Mouse (Mus musculus): ENCODE measurements around the gene Iah1.

Iah1 gene

DNA sequence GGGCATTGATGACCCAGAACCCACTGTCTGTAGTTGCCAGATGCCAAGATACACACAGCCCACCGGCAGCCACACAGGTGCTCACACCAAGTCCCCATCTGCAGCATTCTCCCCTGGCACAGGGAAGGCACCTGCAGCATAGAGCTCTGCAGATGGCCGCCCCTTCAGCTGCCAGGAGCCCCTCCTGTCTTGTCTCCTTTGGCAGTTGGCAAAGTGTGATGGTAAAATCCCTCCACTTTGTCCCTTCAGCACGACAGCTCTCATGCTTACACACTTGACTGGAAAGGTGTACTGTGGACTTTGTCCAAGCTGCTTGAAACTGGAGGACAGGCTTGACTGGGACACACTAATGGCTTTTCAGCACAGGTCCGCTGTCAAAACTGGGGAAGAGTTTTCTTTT is 4.1 kb downstream of the Iah1 start:
- DNase-seq: peak; percentile 45

DNA sequence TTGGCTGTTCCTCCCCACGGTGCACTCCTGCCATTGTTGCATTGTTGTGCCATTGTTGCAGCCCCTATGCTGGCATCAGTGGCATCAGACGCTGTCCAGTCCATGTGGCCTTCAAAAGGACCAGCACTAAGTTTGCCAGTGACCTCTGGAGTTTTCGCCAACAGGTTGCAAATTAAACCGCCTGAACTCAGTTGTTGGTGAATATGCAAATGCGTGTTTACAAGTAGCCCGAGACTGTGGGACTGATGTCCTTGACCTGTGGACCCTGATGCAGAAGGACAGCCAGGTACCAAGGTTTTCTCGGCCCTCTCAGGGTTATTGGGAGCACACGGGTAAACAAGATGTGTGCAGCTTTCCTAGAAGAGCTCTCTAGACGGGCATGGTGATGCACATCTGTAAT is 5.0 kb downstream of the Iah1 start:
- DNase-seq: peak; percentile 35

DNA sequence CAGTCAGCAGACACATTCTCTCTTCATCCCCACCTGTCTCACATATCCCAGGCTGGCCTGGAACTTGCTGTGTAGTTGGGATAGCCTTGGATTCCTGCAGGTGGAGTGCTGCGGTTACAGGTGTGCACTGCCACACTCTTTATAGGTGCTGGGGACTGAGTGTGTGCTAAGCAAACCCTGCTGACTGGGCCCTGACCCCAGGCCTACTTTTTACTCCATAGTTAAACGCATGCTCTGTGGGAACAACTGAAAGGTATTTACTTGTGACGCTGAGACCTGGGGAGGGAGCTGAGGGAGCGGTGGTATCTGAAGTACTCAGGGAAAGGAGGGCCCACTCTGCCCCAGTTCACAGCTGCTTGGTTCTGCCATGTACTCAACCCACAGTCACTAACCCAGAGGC is 6.1 kb downstream of the Iah1 start:
- DNase-seq: no peak

DNA sequence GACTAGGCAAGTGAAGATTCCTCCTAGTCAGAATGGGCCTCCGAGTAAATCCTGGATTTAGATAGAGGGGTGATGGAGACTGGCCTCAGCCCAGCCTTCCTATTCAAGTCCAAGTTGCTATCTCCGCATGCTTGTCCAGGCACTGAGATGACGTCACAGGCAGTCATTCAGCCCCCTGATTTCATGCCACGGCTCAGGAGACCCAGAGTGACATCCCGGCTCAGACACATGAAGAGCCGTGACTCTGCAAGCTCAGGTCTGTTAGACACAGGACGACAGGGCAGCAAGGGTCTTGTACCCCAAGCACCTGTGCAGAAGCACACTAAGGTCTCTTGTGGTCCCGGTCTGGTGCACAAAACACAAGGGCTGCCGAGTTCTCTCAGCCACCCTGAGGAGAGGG is 6.7 kb downstream of the Iah1 start:
- DNase-seq: no peak

DNA sequence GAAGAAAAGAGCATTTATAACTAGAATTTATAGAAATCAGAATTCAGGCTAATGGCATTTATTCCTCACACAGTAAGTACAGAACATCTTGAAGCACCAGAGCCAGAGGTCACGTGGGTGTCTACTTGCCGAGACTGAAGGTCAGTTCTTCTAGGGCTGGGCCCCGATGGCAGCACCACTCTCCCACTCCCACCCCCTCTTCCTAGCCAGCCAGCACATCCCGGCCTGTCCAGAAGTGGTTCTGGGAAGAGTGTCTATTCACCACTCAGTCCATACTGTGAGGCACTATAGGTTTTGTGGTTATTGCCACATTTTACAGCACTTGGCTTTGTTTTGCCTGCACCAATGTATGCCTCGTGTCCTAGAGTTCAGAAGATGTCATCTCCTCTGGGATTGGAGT is 7.9 kb downstream of the Iah1 start:
- no peak for DNase-seq

DNA sequence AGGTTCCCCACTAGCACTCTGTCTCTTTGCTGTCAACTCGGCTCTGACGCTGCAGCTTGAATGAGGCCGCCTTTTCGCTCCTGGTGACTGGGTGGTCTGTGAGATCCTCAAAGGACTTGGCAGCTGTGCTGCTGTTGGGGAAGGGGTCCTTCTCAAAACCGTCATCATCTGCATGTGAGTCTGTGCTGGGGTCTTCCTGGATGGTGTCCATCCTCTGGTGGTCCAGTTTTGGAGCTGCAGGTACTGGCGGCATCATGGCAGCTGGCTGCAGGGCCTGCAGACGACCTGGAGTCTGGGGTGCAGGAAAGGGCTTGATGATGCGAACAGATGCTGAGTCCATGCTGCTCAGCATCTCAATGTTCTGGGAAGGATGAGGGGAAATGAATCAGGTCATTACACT is 9.1 kb downstream of the Iah1 start:
- DNase-seq: no peak

DNA sequence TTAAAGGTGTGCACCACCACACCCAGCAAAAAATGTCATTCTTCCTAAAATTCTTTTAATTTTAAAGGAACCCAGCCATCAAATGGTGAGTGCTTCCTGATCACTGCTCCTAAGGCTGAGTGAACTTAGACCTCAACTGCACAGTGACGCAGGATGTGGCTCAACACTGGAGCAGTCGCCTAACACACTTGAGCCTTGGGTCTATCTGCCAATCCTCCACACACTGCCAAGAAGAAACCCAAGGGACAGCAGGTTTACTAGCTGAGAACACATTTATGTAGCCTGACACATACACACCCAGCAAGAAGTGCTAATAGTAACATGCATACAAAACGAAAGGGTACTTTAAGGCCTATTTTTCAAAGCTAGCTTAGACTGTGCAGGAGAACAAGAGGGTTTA is 10.1 kb downstream of the Iah1 start:
- DNase-seq: no peak

DNA sequence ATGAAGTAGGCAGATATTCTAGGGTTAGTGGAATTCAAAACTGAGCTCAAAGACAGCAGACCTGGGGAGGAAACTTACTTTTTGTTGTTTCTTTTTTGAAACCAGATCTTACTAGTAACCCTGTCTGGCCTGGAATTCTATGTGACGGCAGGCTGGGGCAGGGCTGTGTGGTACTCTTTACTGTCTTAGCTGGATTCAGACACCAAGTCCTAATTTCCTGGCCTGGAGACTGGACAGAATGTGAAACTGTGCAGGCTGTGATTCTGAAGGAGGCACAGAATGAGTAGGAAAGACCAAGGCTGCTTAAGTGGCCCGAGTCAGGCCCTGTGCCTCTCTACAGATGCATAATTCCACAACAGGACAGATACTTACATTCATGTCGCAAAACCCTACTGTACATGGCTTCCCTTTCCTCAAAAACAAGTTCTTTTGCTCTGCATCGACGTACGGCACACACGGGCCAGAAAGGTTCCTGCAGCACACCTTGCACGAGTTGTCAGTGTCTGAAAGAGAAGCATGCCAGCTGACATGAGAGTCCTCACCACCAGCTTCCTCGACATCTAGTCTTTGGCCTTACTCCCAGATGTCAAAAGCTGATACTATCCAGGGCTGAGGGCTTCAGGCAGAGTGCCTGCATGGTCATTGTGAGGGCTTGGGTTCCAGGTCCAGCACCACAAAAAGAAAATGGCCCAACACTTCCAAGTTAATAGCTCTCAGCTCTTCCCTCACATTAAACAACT is 13.6 kb downstream of the Iah1 start:
- DNase-seq: no peak

DNA sequence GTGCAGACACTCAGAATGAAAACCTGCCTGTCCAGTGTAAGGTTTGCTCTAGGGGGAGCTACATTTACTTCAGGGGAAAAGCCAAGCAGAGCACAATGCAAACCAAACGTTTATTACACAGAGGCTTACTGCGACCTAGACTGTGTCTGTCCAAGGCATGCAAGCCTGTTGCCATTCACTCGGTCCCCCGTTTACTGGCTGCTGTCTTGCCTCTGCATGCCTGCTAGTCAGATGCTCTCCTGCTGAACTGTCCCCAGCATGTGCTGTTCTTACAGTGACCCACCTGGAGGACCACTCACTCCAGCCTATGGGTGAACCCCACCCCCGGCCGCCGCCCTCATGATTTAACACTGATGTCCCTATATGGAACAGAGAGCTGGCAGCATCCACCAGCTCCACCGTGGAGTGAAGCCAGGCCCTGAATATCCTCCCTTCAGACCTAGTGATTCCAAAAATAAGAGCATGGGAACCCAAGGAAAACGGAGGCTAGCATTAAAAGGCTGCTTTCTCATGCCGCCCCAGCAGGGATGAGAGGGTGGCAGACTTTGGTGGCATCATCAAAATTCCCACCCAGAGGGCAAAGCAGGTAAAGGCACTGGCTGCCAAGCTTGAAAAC is 14.9 kb downstream of the Iah1 start:
- no peak for DNase-seq

DNA sequence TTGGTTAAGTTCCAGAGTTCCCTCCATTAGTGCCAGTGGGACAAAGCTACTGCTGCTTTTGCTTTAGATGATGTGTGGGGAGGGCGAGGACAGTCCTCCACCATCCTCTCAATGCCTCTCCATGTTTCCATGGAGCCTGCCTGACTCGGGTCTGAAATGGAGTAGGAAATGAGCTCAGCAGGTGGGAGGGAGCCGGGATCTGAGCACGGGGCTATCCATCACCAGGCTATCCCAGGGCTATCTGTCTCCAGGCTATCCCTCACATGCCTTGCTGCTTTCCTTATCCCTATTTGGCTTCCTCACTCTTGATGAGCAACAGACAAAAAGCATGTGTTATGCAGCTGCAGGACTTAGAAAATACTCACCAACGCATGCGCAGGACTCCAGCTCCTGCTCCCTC is 15.5 kb downstream of the Iah1 start:
- DNase-seq: no peak

DNA sequence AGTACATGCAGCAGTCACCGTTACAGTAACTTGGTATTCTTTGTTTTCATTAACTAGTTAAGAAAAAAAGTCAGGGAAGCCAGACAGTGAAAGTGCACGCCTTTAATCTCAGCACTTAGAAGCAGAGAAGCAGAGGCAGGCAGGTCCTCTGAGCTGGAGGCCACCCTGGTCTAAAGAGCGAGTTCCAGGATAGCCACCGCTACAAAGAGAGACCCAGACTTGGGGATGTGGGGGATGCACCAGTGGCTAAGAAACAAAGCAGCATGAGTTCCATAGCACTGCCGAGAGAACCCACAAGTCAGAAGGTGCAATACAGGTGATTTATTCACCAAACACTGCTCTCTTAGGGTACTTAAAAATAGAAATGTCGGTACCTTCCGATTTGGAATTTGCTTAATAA is 16.8 kb downstream of the Iah1 start:
- DNase-seq: no peak

DNA sequence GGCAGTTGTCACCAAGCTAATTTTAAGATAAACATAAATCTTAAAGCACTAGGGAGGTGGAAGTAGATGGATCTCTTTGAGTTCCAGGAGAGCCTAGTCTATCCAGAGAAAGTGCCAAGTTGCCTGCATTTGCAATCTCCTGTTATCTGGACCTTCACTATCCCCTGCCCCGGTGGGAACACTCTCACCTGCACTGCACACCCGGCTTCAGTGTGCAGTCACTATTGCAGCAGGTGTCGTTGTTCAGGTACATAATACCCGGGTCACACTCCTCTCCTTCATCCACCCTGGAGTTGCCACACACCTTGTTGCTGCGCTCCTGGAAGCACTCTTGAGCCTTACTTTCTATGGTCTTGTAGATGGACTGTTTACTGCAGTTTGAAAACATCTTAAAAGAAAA is 17.6 kb downstream of the Iah1 start:
- no peak for DNase-seq

DNA sequence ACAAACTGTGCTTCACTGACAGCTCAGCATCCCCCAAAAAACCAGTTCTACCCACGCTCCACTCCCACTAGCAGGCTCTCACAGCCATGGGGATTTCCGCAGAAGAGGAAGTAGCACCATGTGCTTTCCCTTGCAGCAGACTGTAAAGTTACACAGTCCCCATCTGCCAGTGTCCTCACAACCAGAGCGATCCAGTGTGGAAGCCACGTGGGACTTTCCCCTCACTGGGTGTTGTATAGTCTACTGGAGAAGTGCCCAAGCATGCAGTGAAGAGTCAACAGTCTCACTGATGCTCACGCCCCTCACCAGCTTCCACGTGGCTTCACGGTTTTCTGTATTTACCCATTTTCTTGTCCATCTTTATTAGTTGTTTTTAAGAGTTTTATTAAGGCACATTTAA is 19.7 kb downstream of the Iah1 start:
- DNase-seq: no peak

DNA sequence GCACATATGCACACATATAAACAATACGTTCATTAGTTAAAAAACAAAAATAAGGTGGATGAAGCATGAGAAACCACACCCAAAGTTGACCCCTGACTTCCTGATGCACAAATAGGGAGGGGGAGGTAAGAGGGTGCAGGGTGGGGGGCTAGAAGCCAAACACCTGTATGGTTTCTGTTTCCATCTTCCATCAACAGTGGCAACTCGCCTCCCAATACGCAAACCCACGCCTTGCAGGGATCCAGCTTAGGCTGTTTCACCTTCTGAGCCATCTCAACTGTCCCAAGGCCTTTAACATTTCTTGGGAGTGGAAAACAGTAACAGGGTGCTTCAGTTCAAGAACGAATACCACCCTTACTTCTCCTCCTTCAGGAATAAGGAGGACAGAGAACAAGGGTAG is 21.0 kb downstream of the Iah1 start:
- no peak for DNase-seq

DNA sequence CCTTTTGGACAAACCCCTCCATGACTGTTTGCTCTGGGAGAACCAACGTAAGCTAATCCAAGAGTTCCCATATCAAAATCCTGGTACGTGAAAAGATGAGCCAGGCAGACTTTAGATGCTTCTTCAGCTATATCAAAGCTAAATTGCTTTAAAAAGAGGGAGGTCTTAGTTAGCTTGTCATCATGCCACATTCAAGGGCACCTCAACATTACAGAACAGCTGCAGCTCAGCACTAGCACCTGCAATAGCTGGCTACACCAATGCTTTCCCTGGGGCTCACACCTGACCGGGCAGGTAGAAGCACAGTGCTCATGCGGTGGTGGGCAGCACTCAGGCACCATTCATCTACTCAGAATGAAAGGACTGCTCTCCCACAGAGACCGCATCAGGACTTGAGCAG is 24.5 kb downstream of the Iah1 start:
- DNase-seq: no peak

DNA sequence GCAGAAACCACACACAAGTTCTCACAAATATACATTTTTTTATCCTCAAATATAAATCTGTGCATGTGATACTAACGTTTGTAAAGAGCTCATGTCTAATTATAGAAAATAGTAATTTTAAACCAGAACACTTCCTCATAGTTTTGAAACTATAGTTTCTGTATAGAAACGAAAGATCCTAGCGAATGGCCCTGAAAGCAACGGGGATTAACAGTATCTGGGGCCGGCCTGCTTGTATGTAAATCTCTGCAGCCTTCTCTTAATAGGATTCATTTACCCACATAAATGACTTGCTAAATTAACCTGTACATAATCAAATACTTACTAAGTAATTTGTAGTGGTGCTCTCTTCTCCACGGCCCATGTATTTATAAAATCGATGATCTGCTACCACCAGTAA is 30.8 kb downstream of the Iah1 start:
- no peak for DNase-seq

DNA sequence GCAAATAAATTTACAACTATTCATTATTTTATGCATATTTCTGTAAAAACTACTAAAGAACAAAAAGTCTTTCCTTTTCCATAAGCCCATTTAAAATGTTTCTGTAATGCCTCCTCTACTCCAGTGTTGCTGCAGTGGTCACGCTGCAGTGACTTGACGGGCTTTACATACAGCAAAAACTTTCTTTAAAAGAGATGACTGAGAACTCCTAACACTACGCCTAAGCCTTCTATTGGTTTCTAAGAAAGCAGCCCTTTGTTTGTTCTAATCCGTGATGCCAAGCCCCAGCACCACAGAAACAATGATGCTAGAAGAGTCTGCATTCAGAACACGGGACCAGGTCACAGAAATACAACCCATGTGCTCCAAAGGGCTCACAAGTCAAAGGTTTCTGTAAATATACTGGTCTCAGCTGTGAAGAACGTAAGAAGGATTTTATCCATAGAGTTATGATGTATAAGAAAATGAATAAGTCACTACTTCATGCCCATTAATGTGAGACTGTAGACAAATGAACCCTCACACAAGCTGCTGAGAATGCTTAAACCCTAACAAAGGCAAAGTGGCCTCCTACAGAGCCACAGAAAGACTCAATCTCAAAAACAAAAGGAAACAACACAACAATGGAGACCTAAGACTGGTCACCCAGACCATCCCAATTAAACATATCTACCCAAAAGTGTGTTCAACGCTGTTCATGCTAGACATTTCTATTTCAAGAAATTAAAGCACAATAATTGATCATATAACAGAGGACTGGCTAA is 34.1 kb downstream of the Iah1 start:
- no peak for DNase-seq

DNA sequence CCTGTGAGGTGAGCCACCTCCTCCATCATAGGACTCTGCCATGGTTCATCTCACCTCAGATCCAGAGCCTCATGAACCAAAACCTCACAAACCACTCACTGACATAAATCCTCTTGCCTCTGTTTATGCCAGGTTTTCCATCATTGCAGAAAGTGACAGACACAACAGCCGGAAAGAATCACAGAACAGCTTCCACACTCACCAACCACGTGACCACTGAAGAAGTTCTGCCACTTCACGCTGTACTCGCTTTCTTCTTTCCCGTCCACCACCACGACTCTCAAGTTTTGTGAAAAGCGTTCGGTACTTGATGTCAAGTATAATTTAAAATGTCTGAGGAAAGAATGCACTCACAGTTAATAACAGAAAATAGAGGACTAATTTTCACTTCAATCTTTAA is 37.5 kb downstream of the Iah1 start:
- no peak for DNase-seq

DNA sequence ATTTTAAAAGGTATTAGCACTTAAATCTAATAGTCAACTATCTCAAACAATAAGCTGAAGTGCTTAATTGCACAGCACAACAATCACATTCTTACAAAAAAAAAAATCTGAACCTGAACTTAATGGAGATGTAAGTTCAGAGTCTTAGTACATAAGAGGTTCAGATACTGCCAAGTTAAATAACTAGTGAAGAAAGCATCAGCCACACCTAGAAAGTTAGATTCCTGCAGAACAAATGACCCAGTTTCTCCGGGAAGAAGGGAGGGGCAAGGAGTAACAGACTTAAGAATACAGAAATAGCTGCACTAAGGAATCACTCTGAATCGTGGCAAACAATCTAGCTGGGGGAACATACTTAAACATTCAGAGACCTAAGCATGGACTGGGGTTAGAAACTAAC is 46.5 kb downstream of the Iah1 start:
- no peak for DNase-seq

DNA sequence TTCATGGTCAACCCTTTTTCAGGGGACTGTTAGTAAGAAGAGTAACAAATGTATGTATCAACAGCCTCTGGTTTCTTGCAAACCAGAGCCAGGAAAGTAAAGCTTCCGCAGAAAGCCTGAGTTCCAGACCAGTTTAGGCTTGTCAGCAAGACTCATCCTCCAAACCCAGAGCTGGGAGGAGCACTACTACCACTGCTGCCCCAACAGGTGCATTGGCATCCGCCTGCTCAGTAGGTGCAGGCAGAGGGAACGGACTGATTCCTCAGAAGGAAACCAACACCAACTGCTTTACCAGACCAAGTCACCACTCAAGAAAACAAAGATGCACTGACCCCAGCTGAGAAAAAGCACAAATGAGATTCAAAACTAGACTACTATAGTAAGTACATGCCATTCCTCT is 47.0 kb downstream of the Iah1 start:
- no peak for DNase-seq

DNA sequence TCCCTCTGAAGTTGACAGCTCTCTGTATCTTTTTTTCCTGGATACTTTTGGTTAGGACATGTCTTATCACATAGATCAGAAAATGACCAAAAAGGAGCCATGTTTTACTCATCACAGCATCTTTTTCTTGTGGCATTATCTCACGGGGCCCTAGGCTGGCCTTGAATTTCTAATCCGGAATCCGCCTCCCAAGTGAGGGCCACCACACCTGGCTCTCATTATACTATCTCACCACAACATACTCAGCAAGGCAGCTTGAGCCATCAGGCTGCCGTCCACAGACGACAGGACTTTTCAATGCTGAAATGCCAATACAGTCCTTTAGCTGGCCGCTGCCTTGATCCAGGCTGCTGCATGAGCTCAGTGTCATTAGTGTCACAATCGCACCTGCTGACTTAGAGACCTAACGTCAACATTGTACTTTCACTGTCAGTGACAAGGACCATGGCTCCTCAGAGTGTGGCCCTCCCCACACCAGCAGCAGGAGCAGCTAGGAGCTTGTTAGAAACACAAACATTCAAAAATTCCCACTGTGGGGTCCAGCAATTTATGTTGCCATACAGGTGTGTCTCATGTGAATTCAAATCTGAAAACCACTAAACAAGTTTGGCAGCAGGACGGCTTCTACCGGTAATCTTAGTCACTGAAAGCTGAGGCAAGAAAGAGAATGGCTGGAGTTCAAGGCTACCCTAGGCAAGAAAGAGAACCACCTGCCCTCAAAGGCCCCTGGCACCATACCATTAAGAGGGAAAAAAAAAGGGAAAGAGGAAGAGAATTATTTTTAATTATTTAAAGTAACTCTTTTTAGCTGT is 48.6 kb downstream of the Iah1 start:
- no peak for DNase-seq

DNA sequence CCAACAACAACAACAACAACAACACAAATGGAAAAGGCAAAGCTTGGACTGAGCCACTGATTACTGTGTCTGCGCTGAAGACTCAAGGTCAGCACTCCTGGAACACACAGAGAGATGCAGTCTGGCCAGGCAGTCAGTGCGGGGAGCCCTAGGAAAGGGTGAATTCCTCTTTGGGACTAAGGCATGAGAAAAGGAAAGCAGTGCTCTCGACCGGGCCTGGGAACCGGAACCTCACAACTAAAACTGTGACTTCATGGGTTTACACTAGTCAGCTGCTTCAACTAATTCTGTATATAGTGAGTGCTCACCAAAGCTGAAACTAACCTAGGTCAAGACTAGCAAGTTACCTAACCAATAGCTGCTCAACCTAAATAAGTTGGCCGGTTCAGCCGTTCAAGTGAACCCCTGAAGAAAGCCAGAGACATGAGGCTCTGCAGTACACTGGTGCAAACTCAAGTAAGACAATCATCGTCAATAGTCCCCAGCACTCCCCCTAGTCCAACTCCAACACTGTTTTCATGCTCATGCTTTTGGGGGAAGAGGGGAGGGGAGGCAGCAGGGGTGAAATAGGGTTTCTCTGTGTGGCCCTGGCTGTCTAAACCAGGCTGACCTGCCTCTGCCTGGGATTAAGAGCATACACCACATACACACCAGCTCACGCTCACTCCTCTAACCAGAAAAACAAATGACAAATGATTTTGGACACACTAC is 52.3 kb downstream of the Iah1 start:
- DNase-seq: no peak

DNA sequence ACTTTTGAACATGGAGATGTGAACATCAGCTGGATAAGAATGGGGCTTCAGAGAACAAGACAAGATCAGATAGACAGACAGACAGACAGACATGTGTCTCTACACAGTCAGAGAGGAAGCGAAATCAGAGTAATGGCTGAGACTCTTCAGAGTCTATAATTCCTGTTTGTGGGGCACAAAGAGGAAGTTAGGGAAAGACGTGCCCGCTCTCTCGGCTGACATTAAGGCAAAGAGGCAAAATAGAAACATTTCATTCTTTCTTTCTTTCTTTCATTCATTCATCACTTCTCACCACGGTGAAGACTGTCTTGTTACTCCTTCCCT is 52.9 kb downstream of the Iah1 start:
- no peak for DNase-seq

Data from kidney, postnatal 14 days (tissue).